Mouse (Mus musculus): ENCODE results near the gene Gng2. TPM values are rescaled to one million over a fixed set of nuclear protein-coding genes. Genes with fewer than 3 reads are reported as not detected.

Gene Gng2
- polyA plus RNA-seq, 2 experiments: 40.5 to 52.3 TPM

DNA sequence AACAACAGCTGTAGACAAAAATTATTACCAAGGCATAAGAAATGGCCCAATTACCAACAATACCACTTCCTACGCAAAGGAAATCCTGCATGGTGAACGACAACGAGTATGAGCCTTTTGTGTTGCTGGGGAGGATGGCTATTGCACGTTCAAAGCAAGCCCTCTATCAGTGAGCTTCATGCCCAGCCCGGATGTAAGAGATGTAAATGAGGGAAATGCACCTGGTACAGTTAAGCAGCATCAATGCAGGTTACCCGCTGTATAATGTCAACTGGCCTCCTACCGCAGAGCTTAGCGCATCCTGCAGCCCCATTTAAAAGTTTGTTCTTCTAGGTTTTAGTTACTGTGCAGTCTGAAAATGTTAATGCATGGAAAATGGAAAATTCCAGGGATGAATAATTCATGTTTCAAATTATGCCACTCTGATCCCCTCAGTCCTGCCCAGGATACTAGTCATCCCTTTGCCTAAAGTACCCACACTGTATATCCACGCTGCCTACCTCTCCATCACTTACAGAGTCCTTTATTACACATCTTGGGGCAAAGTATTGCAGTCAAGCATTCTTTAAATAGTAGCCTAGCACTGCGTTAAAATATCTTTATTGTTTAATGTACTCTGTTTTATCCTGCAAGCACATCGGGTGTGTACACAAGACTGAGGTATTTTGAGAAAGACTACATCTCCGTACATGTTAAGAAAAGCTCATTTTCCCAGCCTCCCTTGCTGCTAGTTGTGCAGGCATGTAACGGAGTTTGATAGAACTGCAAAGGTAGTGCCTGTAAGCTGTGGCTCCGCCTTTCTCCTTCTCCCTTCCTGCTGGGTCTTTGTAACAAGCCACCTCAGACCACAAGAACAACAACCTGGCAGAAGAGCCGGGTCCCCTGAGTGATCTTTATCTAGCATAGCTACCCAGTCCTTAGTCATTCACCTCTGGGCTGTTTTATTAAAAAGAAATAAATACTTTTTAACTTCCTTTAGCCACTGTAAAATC is 15.2 kb downstream of the Gng2 start:
- H3K27ac ChIP-seq (replicated peaks; ENCODE audit: low read depth, low read length): no peak overlapping the region
- no peaks in the 10 kb centered on the region; the same call in 1 of the 2 replicates for H3K4me1 ChIP-seq (ENCODE audit: control insufficient read depth, insufficient read depth, low read length)
- DNase-seq (ENCODE audit: low spot score) (no peak), ATAC-seq (ENCODE audit: low FRiP score, low read depth) (no peak)
- TF ChIP-seq POLR2A (IDR thresholded peaks at IDR 0.05; ENCODE audit: borderline replicate concordance, extremely low read depth, insufficient read depth, insufficient read length): no peak
- H3K36me3 ChIP-seq (ENCODE audit: control insufficient read depth, insufficient read depth, low read length): no peaks in the 10 kb centered on the region
- no peak overlapping the region for H3K4me2 ChIP-seq (replicated peaks; ENCODE audit: low read depth, low read length, severe bottlenecking)
- H3K27me3 ChIP-seq (ENCODE audit: control insufficient read depth, insufficient read depth, low read length): no peaks in the 10 kb centered on the region
- H3K9ac ChIP-seq (ENCODE audit: low read depth, low read length, severe bottlenecking): no peak overlapping the region
- WGBS: 68% methylated on average over 15 of the region's 15 CpGs
- H3K4me3 ChIP-seq (replicated peaks; ENCODE audit: low read length): no peak overlapping the region
- no peaks in the 10 kb centered on the region for H3K9me3 ChIP-seq (ENCODE audit: control insufficient read depth, low read length)

DNA sequence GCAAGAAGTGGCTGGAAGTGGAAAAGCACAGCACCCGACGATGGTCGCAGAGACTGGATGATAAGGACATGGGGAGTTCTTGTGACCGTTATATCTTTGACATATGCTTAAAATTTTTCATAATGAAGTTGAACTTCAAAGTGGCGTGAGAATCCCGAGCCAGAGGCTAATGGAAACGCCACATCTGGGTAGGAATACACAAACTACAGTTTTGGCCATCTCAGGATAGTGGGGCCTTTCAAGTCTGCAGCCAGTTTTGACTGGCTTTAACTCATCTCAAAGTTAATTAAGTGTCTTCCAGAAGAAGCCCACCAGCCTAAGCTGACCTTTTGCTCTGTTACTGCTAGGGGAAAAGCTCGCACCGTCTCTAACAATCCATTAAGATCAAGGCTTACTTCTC is 17.6 kb downstream of the Gng2 start:
- Histone ChIP-seq H3K4me2 (replicated peaks; ENCODE audit: low read depth, low read length, severe bottlenecking) (no peak overlapping the region), H3K4me3 (replicated peaks; ENCODE audit: low read length) (no peak overlapping the region), H3K9me3 (ENCODE audit: control insufficient read depth, low read length) (no peaks in the 10 kb centered on the region), H3K36me3 (ENCODE audit: control insufficient read depth, insufficient read depth, low read length) (no peaks in the 10 kb centered on the region), H3K27me3 (ENCODE audit: control insufficient read depth, insufficient read depth, low read length) (no peaks in the 10 kb centered on the region), H3K9ac (ENCODE audit: low read depth, low read length, severe bottlenecking) (no peak overlapping the region), H3K27ac (replicated peaks; ENCODE audit: low read depth, low read length) (no peak overlapping the region), H3K4me1 (ENCODE audit: control insufficient read depth, insufficient read depth, low read length) (no peaks in the 10 kb centered on the region; the same call in 1 of the 2 replicates)
- WGBS: 51% methylated on average over 9 of the region's 9 CpGs
- no peak for TF ChIP-seq POLR2A (IDR thresholded peaks at IDR 0.05; ENCODE audit: borderline replicate concordance, extremely low read depth, insufficient read depth, insufficient read length)
- DNase-seq (ENCODE audit: low spot score) (no peak), ATAC-seq (ENCODE audit: low FRiP score, low read depth) (no peak)

DNA sequence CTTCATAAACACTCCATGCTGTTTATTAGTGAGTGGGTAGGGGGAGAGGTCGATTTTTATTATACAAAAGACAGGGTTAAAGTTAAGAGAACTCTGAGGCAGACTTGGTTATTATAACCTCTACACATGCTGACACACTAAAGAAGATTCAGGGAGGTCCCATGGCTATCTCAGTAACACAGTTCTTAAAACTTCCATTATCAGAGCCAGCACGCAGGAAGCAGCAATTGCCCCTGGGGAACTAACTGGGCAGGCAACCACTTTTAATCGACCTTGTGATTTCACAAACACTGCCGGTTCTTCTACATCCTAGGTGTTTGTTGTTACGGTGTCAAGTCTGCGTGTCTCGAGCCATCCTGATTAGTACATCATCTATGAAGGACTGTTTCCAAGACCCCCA is 22.4 kb downstream of the Gng2 start:
- TF ChIP-seq POLR2A (IDR thresholded peaks at IDR 0.05; ENCODE audit: borderline replicate concordance, extremely low read depth, insufficient read depth, insufficient read length): no peak
- 88% methylated on average over 7 of the region's 7 CpGs for WGBS
- no peak for DNase-seq (ENCODE audit: low spot score)
- H3K27me3 ChIP-seq (ENCODE audit: control insufficient read depth, insufficient read depth, low read length): no peaks in the 10 kb centered on the region
- H3K4me2 ChIP-seq (replicated peaks; ENCODE audit: low read depth, low read length, severe bottlenecking): no peak overlapping the region
- no peaks in the 10 kb centered on the region; the same call in 1 of the 2 replicates for H3K36me3 ChIP-seq (ENCODE audit: control insufficient read depth, insufficient read depth, low read length)
- no peak for ATAC-seq (ENCODE audit: low FRiP score, low read depth)
- H3K4me3 ChIP-seq (replicated peaks; ENCODE audit: low read length): no peak overlapping the region
- no peak overlapping the region for H3K27ac ChIP-seq (replicated peaks; ENCODE audit: low read depth, low read length)
- no peaks in the 10 kb centered on the region for H3K9me3 ChIP-seq (ENCODE audit: control insufficient read depth, low read length)
- no peaks in the 10 kb centered on the region for H3K4me1 ChIP-seq (ENCODE audit: control insufficient read depth, insufficient read depth, low read length)
- no peak overlapping the region for H3K9ac ChIP-seq (ENCODE audit: low read depth, low read length, severe bottlenecking)

DNA sequence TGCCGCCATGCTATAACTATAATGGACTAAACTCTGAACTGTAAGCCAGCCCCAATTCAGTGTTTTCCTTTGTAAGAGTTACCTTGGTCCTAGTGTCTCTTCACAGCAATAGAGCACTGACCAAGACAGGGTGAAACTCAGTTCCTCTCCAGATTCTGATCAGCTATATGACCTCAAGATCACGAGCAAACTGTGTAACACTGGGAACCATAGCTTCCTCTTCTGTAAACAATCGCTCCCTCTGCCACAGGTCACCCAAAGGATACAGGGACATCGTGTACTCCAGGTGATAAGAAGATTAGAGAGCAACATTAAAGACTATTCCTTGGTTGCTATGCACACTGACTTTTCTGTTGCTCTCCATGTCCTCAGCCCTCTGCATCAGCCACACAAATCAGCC is 26.6 kb downstream of the Gng2 start:
- ATAC-seq (ENCODE audit: low FRiP score, low read depth) (no peak), DNase-seq (ENCODE audit: low spot score) (no peak)
- Histone ChIP-seq H3K4me3 (replicated peaks; ENCODE audit: low read length) (no peak overlapping the region), H3K36me3 (ENCODE audit: control insufficient read depth, insufficient read depth, low read length) (no peaks in the 10 kb centered on the region; the same call in 1 of the 2 replicates), H3K27ac (replicated peaks; ENCODE audit: low read depth, low read length) (no peak overlapping the region), H3K4me1 (ENCODE audit: control insufficient read depth, insufficient read depth, low read length) (no peaks in the 10 kb centered on the region), H3K9ac (ENCODE audit: low read depth, low read length, severe bottlenecking) (no peak overlapping the region), H3K27me3 (ENCODE audit: control insufficient read depth, insufficient read depth, low read length) (no peaks in the 10 kb centered on the region), H3K9me3 (ENCODE audit: control insufficient read depth, low read length) (no peaks in the 10 kb centered on the region), H3K4me2 (replicated peaks; ENCODE audit: low read depth, low read length, severe bottlenecking) (no peak overlapping the region)
- 95% methylated on average over 4 of the region's 4 CpGs for WGBS
- TF ChIP-seq POLR2A (IDR thresholded peaks at IDR 0.05; ENCODE audit: borderline replicate concordance, extremely low read depth, insufficient read depth, insufficient read length): no peak

DNA sequence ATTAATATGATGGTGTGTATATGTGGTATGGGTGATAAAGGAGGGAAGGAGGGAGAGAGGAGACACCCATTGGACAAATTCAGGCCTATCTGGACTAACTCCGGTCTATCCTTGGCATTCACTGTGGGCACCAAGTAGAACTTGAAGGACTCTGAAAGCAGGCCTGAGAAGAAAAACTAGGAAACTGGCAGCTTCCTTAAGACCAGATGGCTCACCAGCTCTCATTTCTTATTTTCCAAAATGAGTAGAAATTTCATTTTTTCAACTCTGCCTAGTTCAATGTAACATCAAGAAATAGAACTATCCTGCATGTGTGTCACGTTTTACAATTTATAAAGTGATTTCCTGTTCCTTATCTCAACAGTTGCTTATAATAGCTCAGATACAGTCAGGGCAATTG is 28.0 kb downstream of the Gng2 start:
- TF ChIP-seq POLR2A (IDR thresholded peaks at IDR 0.05; ENCODE audit: borderline replicate concordance, extremely low read depth, insufficient read depth, insufficient read length): no peak
- WGBS: 94% methylated on average over 2 of the region's 2 CpGs
- no peaks in the 10 kb centered on the region for H3K4me1 ChIP-seq (ENCODE audit: control insufficient read depth, insufficient read depth, low read length)
- H3K9me3 ChIP-seq (ENCODE audit: control insufficient read depth, low read length): no peaks in the 10 kb centered on the region
- peaks cover 8% of the 10 kb centered on the region; the same call in 1 of the 2 replicates for H3K36me3 ChIP-seq (ENCODE audit: control insufficient read depth, insufficient read depth, low read length)
- H3K27ac ChIP-seq (replicated peaks; ENCODE audit: low read depth, low read length): no peak overlapping the region
- H3K4me3 ChIP-seq (replicated peaks; ENCODE audit: low read length): no peak overlapping the region
- no peak overlapping the region for H3K4me2 ChIP-seq (replicated peaks; ENCODE audit: low read depth, low read length, severe bottlenecking)
- ATAC-seq (ENCODE audit: low FRiP score, low read depth) (no peak), DNase-seq (ENCODE audit: low spot score) (no peak)
- no peak overlapping the region for H3K9ac ChIP-seq (ENCODE audit: low read depth, low read length, severe bottlenecking)
- H3K27me3 ChIP-seq (ENCODE audit: control insufficient read depth, insufficient read depth, low read length): no peaks in the 10 kb centered on the region

All from limb, embryonic 14.5 days (tissue).